Mouse (Mus musculus): Measurements from ENCODE around the gene AL607142.1. TPM values are rescaled to one million over a fixed set of nuclear protein-coding genes. Genes with fewer than 3 reads are reported as not detected.

The AL607142.1 gene
- total RNA-seq, 2 experiments from 2014 or later = not detected

DNA sequence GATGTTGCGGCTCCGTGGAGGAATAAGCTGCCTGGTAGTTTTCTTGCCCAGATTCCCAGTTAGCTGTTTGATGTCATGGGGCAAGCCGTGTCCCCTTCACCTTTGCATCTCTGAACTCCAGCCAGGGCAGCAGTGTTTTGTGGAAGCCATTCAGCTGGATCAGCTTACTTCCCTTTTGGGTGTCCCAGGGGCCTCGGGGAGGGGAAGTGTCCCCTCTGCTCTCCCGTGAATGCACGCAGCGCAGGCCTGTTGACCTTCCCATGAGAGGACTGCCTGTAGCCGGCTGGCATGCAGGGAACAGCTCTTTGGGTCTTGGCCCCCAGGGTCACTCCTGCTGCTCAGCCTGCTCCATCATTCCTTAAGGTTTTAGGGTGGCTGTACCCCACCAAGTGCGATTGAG is 10.7 kb upstream of the AL607142.1 start:
- peak; percentile 77 for ATAC-seq (replicated peaks; ENCODE audit: poor library complexity, severe bottlenecking)

DNA sequence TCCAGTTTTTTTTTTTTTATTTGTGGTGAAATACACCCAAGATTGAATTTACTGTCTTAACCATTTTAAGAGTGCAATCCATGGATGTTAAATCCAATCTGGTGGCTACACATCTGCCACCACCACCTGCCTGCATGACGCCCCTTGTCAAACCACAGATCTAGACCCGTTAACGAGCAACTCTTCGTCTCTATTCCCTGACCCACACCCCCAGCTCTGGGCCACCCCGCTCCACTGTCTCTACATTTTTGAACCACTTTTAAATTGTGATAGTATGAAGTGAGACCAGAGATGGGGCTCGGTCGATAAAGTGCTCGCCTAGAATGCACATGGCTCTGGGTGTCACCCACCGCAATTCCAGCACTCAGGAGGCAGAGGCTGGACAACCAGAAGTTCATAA is 8.3 kb upstream of the AL607142.1 start:
- no peak for ATAC-seq (replicated peaks; ENCODE audit: poor library complexity, severe bottlenecking)

DNA sequence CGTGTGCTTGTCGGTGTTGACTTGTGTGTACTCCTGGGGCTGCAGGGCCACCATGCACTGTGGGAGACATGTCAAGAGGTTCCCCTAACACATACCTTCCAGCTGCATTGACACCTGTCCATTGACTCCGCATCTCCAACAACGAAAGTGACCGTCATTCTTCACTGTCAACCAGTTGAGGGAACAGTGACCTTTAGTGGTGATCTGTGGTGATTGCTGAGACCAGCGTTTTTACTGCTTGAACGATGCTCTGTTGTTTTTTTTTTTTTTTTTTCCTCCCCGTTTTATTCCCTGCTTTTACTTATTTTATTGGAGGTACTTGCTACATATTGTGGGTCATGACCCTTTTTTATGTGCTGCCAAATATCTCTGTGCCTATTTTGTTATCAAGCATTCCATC is 7.3 kb upstream of the AL607142.1 start:
- ATAC-seq (replicated peaks; ENCODE audit: poor library complexity, severe bottlenecking) = no peak

DNA sequence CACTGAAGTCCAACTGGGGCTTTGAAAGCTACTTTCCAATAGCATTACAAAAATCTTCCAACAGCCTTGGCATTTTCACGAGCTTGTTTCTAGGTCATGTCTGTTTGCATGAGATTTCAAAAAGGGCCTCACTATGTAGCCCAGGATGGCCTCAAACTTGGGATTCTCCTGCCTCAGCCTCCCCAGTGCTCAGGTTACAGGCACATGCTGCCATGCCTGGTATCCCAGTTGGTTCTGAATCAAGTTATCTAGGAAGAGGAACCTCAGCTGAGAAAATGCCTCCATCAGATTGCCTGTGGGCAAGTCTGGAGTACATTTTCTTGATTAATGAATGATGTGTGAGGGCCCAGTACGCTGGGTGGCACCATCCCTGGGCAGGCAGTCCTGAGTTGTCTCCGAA is 6.6 kb upstream of the AL607142.1 start:
- no peak for ATAC-seq (replicated peaks; ENCODE audit: poor library complexity, severe bottlenecking)

DNA sequence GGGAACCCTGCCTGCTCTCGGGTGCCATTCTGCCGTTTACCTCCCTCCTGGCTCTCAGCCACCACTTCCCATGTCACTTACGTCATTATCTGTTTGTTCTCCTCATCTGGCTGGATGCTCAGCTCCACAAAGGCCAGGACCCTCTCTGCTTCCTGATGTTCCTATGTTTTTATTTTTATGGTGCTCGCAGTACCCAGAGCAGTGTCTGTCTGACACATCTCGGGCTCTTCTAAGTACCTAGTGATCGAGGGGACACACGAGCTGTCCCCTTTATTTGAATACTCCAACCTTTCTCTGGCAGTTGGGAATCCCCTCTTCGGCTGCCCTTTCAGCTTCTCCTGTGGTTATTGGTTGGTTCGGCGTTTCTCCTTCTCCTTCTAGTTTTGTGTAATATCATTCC is 6.0 kb upstream of the AL607142.1 start:
- ATAC-seq (replicated peaks; ENCODE audit: poor library complexity, severe bottlenecking) = no peak

DNA sequence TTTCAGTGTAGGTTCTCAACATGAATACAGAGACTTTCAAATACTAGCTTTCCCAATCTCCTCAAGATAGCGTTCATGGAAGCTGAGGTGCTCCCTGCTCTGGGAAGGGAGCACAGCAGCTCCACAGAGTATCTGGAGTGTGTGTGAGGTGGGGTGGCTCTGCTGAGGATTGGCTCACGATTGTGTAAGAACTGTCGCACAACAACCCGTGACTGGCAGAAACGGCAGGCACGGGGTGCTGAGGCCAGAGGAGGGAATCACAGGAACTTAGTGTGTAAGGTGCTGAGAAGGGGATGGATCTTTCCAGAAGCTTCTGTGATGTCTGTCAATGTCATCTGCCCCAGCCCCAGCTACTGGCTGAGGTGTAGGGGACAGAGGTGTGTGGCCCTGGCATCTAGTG is 3.1 kb upstream of the AL607142.1 start:
- peak; percentile 88 for ATAC-seq (replicated peaks; ENCODE audit: poor library complexity, severe bottlenecking)

DNA sequence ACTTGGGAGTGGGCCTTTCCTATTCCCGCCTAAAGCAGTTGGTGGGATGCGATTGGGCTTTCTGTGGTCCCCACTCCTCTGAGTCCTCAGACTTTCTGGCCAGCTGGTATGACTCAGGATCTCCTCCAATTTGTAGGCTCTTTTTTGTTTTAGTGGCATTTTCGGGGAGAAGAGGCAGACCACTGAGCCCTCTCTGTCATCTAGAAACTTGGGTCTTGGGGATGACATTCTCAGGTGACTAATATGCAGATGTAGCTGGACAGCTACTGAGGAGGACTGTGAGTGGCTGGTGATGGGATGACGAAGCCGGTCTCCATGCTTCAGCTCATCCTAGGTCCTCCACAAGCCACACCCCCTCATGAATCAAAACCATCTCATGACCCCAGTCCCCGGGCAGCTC is 2.6 kb upstream of the AL607142.1 start:
- no peak for ATAC-seq (replicated peaks; ENCODE audit: poor library complexity, severe bottlenecking)

DNA sequence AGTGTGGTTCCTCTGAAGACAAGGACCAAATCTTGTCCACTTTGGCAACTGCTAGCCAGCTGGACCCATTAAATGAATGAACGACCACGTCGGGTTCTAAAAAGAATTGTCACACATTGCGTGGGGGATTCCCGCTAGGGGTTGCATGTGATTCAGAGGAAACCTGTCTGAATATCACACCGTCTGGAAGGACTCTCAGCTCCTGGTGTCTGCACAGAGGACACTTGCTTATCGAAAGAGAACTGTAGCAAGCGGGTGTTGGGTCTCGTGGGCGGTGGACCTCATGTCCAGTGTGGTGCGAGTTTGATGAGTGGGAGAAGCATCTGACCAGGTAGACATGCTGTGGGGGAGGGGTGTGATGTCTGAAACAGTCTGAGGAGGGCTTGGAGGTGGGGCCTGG is 2.0 kb upstream of the AL607142.1 start:
- no peak for ATAC-seq (replicated peaks; ENCODE audit: poor library complexity, severe bottlenecking)

DNA sequence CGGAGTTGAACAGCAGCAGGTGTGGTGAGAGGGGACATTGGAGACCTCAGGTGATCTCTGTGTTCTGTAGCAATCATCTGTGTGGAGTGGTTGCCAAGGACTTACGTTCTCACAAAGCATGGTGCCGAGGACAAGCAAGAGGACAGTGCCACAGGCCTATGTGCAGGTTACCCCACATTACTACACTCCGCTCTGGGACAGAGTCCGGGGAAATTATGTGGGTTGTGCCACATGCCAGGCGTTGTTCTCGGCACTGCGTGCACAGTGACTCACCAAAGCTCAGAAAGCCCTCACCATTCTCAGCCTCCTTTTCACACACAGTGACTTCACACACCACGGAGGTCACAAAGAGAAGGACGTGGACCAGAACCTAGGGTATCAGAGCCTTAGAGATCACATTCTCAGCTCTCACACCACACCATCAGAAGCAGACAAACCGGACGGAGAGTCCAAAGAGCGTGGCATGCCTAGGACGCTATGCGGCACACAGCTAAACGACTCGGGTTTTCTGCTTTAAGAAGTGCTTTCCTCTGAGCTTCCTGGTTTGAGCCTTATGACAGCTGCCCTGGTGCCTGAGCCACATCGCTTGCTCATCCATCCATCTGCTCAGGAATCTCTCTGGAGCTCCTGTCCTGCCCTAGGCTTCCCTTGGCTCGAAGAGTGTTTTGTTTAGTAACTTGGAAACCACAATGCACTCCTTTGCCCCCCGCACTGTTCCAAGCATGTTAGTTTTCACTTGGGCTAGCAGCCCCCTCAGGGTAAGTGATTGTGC is 1.3 kb upstream of the AL607142.1 start:
- ATAC-seq (replicated peaks; ENCODE audit: poor library complexity, severe bottlenecking) = no peak

DNA sequence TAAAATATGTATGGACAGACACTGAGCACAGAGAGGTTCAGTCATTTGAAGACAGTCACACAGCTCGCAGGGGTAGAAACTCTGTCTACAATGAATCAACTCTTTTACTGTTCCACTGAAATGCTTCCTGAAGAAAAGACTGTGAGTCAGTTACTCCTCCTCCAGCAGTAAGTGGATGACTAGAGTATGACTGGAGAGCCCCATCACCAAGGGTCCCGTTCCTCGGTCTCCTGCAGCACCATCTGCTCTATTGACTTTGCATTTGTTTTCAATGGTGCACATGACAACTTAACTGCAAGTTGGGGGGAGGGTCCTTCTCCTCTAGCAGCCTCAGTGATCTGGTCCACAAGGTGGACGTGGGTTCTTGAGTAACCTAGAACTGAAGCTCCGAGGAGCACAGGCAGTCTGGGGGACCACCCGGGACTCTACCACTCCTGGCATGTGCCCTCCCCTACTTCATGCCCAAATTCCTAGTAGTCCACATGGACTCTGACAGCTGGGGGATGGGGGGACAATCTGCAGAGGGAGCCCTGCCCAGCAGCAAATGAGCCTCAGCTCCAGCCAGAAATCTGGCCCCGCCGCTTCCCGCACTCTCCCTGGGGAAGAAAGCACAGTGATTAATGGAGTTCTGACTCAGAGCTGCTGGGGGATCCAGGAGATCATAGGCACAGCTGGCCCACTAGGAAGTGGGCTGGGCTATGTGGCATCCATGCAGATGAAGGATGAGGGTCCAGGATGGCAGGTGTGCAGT is 2.2 kb downstream of the AL607142.1 start:
- no peak for ATAC-seq (replicated peaks; ENCODE audit: poor library complexity, severe bottlenecking)

DNA sequence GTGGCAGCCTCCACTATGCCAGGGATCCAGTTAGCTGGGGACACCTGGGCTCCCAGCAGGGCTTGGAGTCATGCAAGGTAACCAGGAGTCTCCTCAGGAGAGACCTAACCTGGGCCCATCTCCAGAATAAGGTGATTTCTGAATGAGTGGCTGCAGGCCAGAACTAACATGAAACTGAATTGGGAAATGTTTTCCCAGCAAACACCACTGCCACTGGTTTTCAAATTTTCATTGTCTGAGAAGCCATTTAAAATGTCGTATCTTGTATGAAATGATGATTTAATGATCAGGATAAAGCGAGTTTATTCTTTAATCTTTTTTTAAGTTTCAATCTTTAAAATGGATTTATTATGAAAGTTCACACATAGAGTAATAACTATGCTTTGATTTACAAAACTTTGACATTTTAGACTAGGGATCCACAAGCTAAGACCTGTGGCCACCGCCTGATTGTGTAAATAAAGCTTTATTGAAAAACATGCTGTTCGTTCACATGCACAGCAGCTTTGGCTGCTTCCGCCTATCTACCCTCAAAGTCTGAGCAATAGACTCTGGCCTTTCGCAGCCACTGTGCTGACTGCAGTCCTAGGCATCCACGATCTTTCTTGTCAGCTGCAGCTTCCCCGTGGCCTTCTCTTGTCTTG is 2.9 kb downstream of the AL607142.1 start:
- no peak for ATAC-seq (replicated peaks; ENCODE audit: poor library complexity, severe bottlenecking)

DNA sequence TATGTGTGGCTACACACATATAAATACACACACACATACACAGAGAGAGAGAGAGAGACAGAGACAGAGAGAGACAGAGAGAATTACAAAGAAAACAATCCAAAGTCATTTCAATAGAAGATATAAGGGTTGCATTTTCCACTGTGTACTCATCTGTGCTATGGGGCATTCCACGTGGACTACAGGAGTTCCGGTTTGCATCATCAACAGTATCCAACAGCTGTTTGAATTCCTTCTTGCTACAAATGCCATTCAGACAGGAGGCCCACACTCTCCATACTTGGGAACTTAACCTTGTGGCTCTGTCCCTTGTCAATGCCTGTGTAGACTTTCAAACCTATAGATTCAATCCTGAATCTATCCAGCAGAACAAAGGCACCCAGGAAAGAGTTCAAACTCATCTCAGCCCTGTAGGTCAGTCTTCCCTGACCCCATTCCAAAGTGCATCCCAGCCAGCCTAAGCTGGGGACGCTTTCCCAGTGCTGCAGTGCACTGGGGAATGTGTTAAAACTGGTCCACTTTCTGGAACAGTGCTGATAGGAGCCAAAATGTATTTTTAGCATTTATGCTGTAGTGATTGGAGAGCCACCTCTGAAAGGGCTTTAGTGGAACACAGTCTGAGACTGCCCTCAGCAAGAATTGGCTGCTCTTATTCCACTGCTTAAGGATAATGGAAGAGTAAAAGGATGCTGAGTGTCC is 4.2 kb downstream of the AL607142.1 start:
- no peak for ATAC-seq (replicated peaks; ENCODE audit: poor library complexity, severe bottlenecking)

DNA sequence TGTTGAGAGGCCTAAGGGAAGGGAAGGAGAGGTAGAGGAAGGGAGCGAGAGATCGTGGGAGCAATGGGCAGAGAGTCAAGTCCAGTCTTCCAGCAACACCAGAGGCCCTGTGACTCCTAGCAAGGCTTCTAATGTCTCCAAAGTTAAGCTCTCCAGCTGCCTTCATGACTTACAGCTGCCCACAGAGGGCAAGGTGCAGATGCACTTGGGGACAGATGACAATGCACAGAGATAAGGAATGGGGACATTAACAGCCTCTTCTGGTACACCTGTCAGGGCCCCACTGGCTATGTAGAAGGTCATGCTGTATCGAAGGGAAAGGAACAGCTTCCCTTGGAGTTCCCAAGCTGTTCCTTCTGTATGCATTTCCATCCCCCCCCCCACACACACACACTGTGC is 4.8 kb downstream of the AL607142.1 start:
- no peak for ATAC-seq (replicated peaks; ENCODE audit: poor library complexity, severe bottlenecking)

DNA sequence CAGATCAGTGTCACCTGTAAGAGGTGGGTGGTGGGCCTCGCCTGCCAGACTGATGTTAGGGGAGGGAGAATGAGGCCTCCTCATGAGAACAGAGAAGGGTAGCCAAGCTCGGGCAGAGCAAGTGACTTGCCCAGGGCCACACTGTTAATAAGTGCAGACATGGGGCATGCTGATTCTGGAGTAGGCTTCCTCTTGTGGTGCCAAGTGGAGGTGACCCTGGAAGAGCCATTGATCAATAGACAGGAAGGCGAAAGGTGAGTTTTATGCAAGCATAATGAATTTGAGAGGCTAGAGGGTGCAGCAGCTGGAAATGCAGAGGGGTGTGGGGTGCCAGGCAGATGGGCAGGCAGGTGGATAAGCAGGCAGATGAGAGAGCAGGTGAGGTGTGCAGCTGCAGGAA is 6.6 kb downstream of the AL607142.1 start:
- ATAC-seq (replicated peaks; ENCODE audit: poor library complexity, severe bottlenecking) = no peak

DNA sequence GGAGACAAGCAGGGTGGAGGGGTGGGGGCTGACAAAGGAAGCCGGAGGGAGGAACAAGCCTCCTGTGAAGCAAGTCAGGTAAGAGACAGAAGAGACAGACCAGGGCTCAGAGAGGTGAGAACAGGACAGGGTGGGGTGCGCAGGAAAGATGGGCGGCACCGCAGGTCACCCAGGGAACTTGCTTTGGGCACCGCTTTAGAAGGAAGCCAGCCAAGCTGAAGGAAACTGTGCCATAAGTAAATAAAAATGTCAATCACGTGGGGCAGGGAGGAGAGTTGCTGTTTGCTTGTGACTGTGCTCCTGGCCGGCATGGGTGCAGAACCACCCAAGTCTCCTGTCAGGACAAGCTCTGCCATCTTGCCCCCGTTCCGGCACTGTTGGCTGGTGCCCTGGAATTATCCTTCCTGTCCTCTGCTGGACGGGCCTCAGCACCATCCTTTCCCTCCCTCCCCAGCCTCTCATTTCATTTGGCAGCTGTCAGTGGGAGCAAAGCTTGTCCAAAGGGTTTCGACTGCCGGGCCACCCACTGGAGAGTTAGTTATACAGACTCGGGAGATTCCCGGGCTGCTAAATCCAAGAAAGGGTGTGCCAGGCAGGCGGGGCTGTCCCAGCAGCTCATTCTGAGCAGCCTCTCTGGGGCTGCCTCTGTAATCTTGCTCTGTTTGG is 7.2 kb downstream of the AL607142.1 start:
- ATAC-seq (replicated peaks; ENCODE audit: poor library complexity, severe bottlenecking) = no peak

DNA sequence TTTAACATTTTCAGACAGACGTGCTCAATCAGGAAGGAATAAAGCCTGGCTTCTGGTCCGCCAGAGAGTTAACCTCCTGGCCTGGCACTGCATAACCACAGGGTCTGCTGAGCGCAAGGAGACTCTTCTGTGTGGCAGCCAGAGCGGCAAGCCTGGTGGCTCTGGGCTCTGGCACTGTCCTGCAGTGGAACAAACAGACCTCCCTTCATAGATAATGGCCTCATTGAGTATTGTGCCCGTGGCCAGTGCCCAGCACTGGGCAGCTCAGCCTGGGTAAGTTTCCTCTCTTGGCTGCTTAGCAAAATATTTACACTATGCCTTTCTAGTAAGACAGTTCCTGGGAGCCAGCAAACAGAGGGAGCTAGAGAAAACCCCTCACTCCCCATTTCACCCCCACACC is 9.3 kb downstream of the AL607142.1 start:
- no peak for ATAC-seq (replicated peaks; ENCODE audit: poor library complexity, severe bottlenecking)

DNA sequence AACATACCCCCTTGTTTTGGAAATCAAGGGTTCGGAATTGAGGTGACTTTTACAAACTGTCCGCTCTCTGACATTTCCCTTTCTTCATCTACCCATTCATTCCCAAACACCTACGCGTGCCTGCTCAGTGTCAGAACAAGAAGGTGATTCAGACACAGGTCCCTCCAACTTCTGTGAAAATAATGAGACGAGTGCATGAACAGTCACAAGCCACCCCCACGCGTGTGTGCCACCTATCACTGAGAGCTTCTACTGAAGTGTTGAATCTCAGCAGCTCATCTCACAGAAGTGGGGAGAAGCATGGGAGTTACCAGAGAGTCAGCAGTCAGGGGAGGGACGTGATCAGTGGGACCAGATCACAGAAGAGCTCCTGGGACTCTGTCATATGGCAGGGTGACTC is 12.5 kb downstream of the AL607142.1 start:
- no peak for ATAC-seq (replicated peaks; ENCODE audit: poor library complexity, severe bottlenecking)

DNA sequence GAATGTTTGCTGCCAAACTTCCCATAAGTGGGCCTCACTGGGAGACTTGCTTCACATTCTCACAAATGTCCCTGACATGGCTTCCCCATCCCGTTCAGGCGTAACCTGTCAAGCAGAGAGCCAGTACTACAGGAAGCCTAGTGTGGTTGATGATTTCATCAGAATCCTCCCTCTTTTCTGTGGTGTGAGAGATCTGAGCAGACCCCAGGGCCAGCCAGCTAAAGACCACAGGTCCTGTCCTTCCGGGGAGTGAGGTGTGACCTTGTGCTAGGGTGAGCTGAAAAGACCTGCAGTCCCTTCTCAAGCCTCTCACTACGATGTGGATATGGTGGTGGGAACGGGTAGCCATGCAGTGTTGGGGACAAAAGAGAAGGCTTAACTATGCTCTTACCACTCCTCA is 17.7 kb downstream of the AL607142.1 start:
- ATAC-seq (replicated peaks; ENCODE audit: poor library complexity, severe bottlenecking) = peak; percentile 61

DNA sequence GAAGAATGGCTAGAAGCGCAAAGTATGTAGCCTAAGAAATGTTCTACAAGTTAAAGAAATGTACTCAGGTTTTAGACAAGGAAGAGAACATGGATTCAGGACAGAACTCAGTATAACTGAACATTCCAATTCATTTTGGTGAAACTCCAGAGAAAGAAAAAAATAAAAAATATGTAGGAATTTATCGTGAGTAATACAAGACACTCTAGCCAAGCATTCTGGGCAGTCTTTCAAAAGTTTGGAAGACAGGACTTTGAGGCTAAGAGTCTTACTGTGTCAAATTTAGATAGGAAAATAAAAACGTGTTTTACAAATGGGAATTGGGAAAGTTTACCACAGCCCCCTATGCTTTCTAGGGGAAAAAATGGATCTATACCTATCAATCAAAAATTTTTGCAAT is 18.9 kb downstream of the AL607142.1 start:
- ATAC-seq (replicated peaks; ENCODE audit: poor library complexity, severe bottlenecking) = no peak

DNA sequence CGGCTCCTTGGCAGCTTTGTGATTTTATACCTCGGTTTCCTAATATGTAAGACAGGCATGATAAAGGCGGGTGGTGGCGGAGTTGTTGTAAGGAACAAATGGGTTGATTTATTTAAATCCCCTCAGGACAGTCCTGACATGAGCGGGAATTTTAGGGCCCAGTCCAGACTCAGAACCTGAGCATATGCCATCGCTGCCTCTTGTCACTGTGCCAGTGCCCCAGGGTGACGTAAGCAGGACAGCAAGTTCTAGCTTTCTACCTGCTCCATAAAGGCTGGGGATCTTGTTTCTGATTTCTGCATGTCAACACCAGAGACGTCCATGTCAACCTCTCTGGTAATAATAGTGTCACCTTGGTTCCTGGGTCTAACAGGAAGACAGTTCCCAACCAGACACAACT is 24.7 kb downstream of the AL607142.1 start:
- no peak for ATAC-seq (replicated peaks; ENCODE audit: poor library complexity, severe bottlenecking)

Measured in granulocyte monocyte progenitor cell, adult 5-6 weeks (primary cell).